Mouse (Mus musculus): ENCODE measurements at regions not wholly inside any gene's neighbourhood (a gene's known extent, or its start where the extent isn't known, plus 50 kb on each side); places are given as distances from the start of the nearest gene placed in this dataset.

- POLR2A ChIA-PET, result no interaction called here
- in situ Hi-C loops (cut with MboI; ENCODE audit: low pct_unique_long_range_greater_than_20kb), result no loop called here
These were observed 53.4 kb upstream of the Sgk1 start for GRCm38 (mm10) chr10:21828432-21829061.

GRCm38 (mm10) chr10:21829062-21829731 lies 52.8 kb upstream of the Sgk1 start:
- in situ Hi-C loops (cut with MboI; ENCODE audit: low pct_unique_long_range_greater_than_20kb), result no loop called here
- ChIA-PET CTCF (interaction anchor here (0.5 kb wide), 1 partner anchor 13 kb away, joined by 3 read pairs; no protein-coding TSS in a partner anchor), POLR2A (interaction anchor here (0.5 kb wide), 1 partner anchor 16 kb away, joined by 3 read pairs; no protein-coding TSS in a partner anchor)
- no peak for TF ChIP-seq CTCF (IDR thresholded peaks at IDR 0.05)
- ATAC-seq, result peak; percentile 61
- H3K27me3 ChIP-seq, result no peaks in the 10 kb centered on the region
- peak; percentile 20 for DNase-seq (ENCODE audit: low read depth, low spot score)

More at GRCm38 (mm10) chr10:21828432-21829061, 53.4 kb upstream of the Sgk1 start:
- ATAC-seq (no peak), DNase-seq (ENCODE audit: low read depth, low spot score) (no peak)
- CTCF ChIA-PET, result no interaction called here
- H3K27me3 ChIP-seq, result no peaks in the 10 kb centered on the region
- TF ChIP-seq CTCF (IDR thresholded peaks at IDR 0.05), result no peak

- no peak for ATAC-seq
- DNase-seq (ENCODE audit: low read depth, low spot score), result no peak
- H3K27me3 ChIP-seq, result no peaks in the 10 kb centered on the region
- in situ Hi-C loops (cut with MboI; ENCODE audit: low pct_unique_long_range_greater_than_20kb), result no loop called here
- TF ChIP-seq CTCF (IDR thresholded peaks at IDR 0.05), result no peak
- ChIA-PET CTCF (interaction anchor here (0.7 kb wide), 1 partner anchor 21 kb away, joined by 3 read pairs; no protein-coding TSS in a partner anchor), POLR2A (interaction anchor here (0.6 to 0.7 kb wide), 3 partner anchors 21 to 1706 kb away, joined by 3 read pairs; no protein-coding TSS in a partner anchor)
These were observed 50.8 kb upstream of the Sgk1 start for GRCm38 (mm10) chr10:21831002-21831696.

Measured in Patski (cell line).